Mouse (Mus musculus) ES-E14 (cell line): ENCODE data around the gene Nup210l.

Source experiments
- CHD2 ChIP-seq: IDR thresholded peaks from 2 replicates; pipeline ENCODE4 v1.6.1; 2014; ENCODE audit warnings: mild to moderate bottlenecking, low read depth, low read length, inconsistent platforms
- HCFC1 ChIP-seq: IDR thresholded peaks from 2 replicates; pipeline ENCODE4 v1.6.1; 2012; ENCODE audit warnings: low read length, inconsistent platforms, borderline replicate concordance; ENCODE audit not compliant: insufficient read depth

DNA sequence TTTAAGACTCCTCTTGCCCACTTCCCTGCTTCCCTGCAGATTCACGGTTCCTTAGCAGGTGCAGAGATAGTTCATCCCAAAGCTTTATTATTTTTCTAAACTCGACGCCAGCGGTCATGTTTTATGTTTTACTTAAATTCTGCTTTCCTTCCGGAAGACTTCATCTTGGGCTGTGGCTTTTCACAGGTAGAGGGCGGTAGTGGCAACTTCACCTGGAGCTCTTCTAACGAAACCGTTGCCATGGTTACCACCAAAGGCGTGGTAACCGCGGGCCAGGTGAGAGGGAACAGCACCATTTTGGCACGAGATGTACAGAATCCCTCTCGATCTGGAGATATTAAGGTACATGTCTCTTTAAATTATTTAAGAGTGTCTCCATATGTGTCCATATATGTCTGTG, 32.7 kb downstream of the Nup210l start:
- TF ChIP-seq HCFC1, result no peak
- TF ChIP-seq CHD2, result no peak
